Mouse (Mus musculus): ENCODE data around the gene 6330409D20Rik. TPM values are rescaled to one million over a fixed set of nuclear protein-coding genes. Genes with fewer than 3 reads are reported as not detected.
A peak's percentile ranks its signal among the peaks of the same experiment; 100 is the strongest.

Gene 6330409D20Rik
- polyA plus RNA-seq, 1 experiment from 2014 or later, result not detected

GRCm38 (mm10) chr2:32739311-32739710, 1.5 kb downstream of the 6330409D20Rik start:
- no peak for ATAC-seq (ENCODE audit: insufficient read depth)
- Histone ChIP-seq H3K27ac (replicated peaks) (no peak overlapping the region), H3K4me2 (no peak overlapping the region), H3K9ac (no peak overlapping the region), H3K9me3 (replicated peaks) (no peaks in the 10 kb centered on the region), H3K4me3 (replicated peaks) (no peak overlapping the region), H3K36me3 (replicated peaks) (no peaks in the 10 kb centered on the region), H3K4me1 (replicated peaks) (peaks cover 15% of the 10 kb centered on the region), H3K27me3 (peaks cover 21% of the 10 kb centered on the region)
- 56% methylated on average over 4 of the region's 4 CpGs for WGBS (ENCODE audit: insufficient replicate concordance)

- Histone ChIP-seq H3K36me3 (replicated peaks) (no peaks in the 10 kb centered on the region), H3K4me3 (replicated peaks) (no peak overlapping the region), H3K4me2 (no peak overlapping the region), H3K9ac (no peak overlapping the region), H3K9me3 (replicated peaks) (no peaks in the 10 kb centered on the region), H3K4me1 (replicated peaks) (peaks cover 15% of the 10 kb centered on the region), H3K27ac (replicated peaks) (no peak overlapping the region), H3K27me3 (peaks cover 15% of the 10 kb centered on the region)
- 46% methylated on average over 6 of the region's 6 CpGs for WGBS (ENCODE audit: insufficient replicate concordance)
- ATAC-seq (ENCODE audit: insufficient read depth), result no peak
These were observed 3.8 kb downstream of the 6330409D20Rik start for GRCm38 (mm10) chr2:32737008-32737407.

GRCm38 (mm10) chr2:32736306-32736829, 4.4 kb downstream of the 6330409D20Rik start:
- whole genome bisulfite sequencing (ENCODE audit: insufficient replicate concordance), result 31% methylated on average over 3 of the region's 3 CpGs
- ATAC-seq (ENCODE audit: insufficient read depth), result 0 out of 2 replicates have a peak, but pooled peaks have one; percentile 22
- no peak overlapping the region for H3K4me2 ChIP-seq
- no peaks in the 10 kb centered on the region for H3K36me3 ChIP-seq (replicated peaks)
- H3K27ac ChIP-seq (replicated peaks), result no peak overlapping the region
- peaks cover 9% of the 10 kb centered on the region for H3K27me3 ChIP-seq
- no peak overlapping the region for H3K9ac ChIP-seq
- H3K4me1 ChIP-seq (replicated peaks), result peaks cover 12% of the 10 kb centered on the region
- H3K4me3 ChIP-seq (replicated peaks), result no peak overlapping the region
- H3K9me3 ChIP-seq (replicated peaks), result no peaks in the 10 kb centered on the region

GRCm38 (mm10) chr2:32734933-32735332, 5.9 kb downstream of the 6330409D20Rik start:
- Histone ChIP-seq H3K27ac (replicated peaks) (no peak overlapping the region), H3K9ac (no peak overlapping the region), H3K9me3 (replicated peaks) (no peaks in the 10 kb centered on the region), H3K36me3 (replicated peaks) (no peaks in the 10 kb centered on the region), H3K4me2 (no peak overlapping the region), H3K4me3 (replicated peaks) (no peak overlapping the region), H3K4me1 (replicated peaks) (peaks cover 11% of the 10 kb centered on the region; the same call in 1 of the 2 replicates), H3K27me3 (no peaks in the 10 kb centered on the region)
- WGBS (ENCODE audit: insufficient replicate concordance), result 33% methylated on average over 4 of the region's 4 CpGs
- ATAC-seq (ENCODE audit: insufficient read depth), result peak; percentile 45; the same call in 1 of the 2 replicates

- no peaks in the 10 kb centered on the region for H3K27me3 ChIP-seq
- H3K4me1 ChIP-seq (replicated peaks), result peaks cover 11% of the 10 kb centered on the region; the same call in 1 of the 2 replicates
- H3K36me3 ChIP-seq (replicated peaks), result no peaks in the 10 kb centered on the region
- no peak overlapping the region for H3K4me3 ChIP-seq (replicated peaks)
- H3K9me3 ChIP-seq (replicated peaks), result no peaks in the 10 kb centered on the region
- 35% methylated on average over 4 of the region's 4 CpGs for WGBS (ENCODE audit: insufficient replicate concordance)
- ATAC-seq (ENCODE audit: insufficient read depth), result 0 out of 2 replicates have a peak, but pooled peaks have one; percentile 2
- no peak overlapping the region for H3K4me2 ChIP-seq
- no peak overlapping the region for H3K9ac ChIP-seq
- H3K27ac ChIP-seq (replicated peaks), result 0 out of 2 replicates have a peak overlapping the region, but pooled peaks have one; percentile 5
These were observed 6.3 kb downstream of the 6330409D20Rik start for GRCm38 (mm10) chr2:32734480-32734879.

- Histone ChIP-seq H3K4me3 (replicated peaks) (no peak overlapping the region), H3K4me2 (no peak overlapping the region), H3K9ac (no peak overlapping the region), H3K36me3 (replicated peaks) (no peaks in the 10 kb centered on the region), H3K27me3 (no peaks in the 10 kb centered on the region), H3K9me3 (replicated peaks) (no peaks in the 10 kb centered on the region), H3K27ac (replicated peaks) (no peak overlapping the region), H3K4me1 (replicated peaks) (peaks cover 11% of the 10 kb centered on the region)
- no peak for ATAC-seq (ENCODE audit: insufficient read depth)
- 66% methylated on average over 6 of the region's 6 CpGs for WGBS (ENCODE audit: insufficient replicate concordance)
These were observed 8.1 kb downstream of the 6330409D20Rik start for GRCm38 (mm10) chr2:32732695-32733094.

- H3K4me2 ChIP-seq, result no peak overlapping the region
- no peaks in the 10 kb centered on the region for H3K9me3 ChIP-seq (replicated peaks)
- no peak for ATAC-seq (ENCODE audit: insufficient read depth)
- H3K9ac ChIP-seq, result no peak overlapping the region
- no peaks in the 10 kb centered on the region for H3K27me3 ChIP-seq
- 80% methylated on average over 4 of the region's 4 CpGs for WGBS (ENCODE audit: insufficient replicate concordance)
- no peak overlapping the region for H3K27ac ChIP-seq (replicated peaks)
- no peak overlapping the region for H3K4me3 ChIP-seq (replicated peaks)
- no peaks in the 10 kb centered on the region for H3K36me3 ChIP-seq (replicated peaks)
- peaks cover 18% of the 10 kb centered on the region for H3K4me1 ChIP-seq (replicated peaks)
These were observed 8.9 kb downstream of the 6330409D20Rik start for GRCm38 (mm10) chr2:32731911-32732310.

- WGBS (ENCODE audit: insufficient replicate concordance), result 61% methylated on average over 11 of the region's 11 CpGs
- Histone ChIP-seq H3K4me3 (replicated peaks) (no peak overlapping the region), H3K4me1 (replicated peaks) (peaks cover 11% of the 10 kb centered on the region), H3K9me3 (replicated peaks) (no peaks in the 10 kb centered on the region), H3K27me3 (no peaks in the 10 kb centered on the region), H3K4me2 (no peak overlapping the region), H3K9ac (no peak overlapping the region), H3K36me3 (replicated peaks) (0 out of 2 replicates have a peak, but pooled peaks cover 3% of the 10 kb centered on the region), H3K27ac (replicated peaks) (no peak overlapping the region)
- ATAC-seq (ENCODE audit: insufficient read depth), result no peak
These were observed 10.0 kb downstream of the 6330409D20Rik start for GRCm38 (mm10) chr2:32730854-32731253.

- Histone ChIP-seq H3K27me3 (no peaks in the 10 kb centered on the region), H3K9me3 (replicated peaks) (no peaks in the 10 kb centered on the region), H3K4me1 (replicated peaks) (peaks cover 11% of the 10 kb centered on the region), H3K27ac (replicated peaks) (no peak overlapping the region), H3K36me3 (replicated peaks) (0 out of 2 replicates have a peak, but pooled peaks cover 3% of the 10 kb centered on the region), H3K4me2 (no peak overlapping the region), H3K4me3 (replicated peaks) (no peak overlapping the region), H3K9ac (no peak overlapping the region)
- WGBS (ENCODE audit: insufficient replicate concordance), result 70% methylated on average over 4 of the region's 4 CpGs
- ATAC-seq (ENCODE audit: insufficient read depth), result no peak
These were observed 11.3 kb downstream of the 6330409D20Rik start for GRCm38 (mm10) chr2:32729547-32729946.

- H3K27ac ChIP-seq (replicated peaks), result no peak overlapping the region
- 0 out of 2 replicates have a peak overlapping the region, but pooled peaks have one; percentile 33 for H3K4me3 ChIP-seq (replicated peaks)
- 0 out of 2 replicates have a peak, but pooled peaks cover 3% of the 10 kb centered on the region for H3K36me3 ChIP-seq (replicated peaks)
- 45% methylated on average over 7 of the region's 7 CpGs for WGBS (ENCODE audit: insufficient replicate concordance)
- peak overlapping the region; percentile 50 for H3K4me2 ChIP-seq
- H3K27me3 ChIP-seq, result no peaks in the 10 kb centered on the region
- H3K9ac ChIP-seq, result no peak overlapping the region
- ATAC-seq (ENCODE audit: insufficient read depth), result no peak
- peaks cover 11% of the 10 kb centered on the region for H3K4me1 ChIP-seq (replicated peaks)
- H3K9me3 ChIP-seq (replicated peaks), result no peaks in the 10 kb centered on the region
These were observed 12.4 kb downstream of the 6330409D20Rik start for GRCm38 (mm10) chr2:32728463-32728862.

GRCm38 (mm10) chr2:32727435-32727834, 13.4 kb downstream of the 6330409D20Rik start:
- 2% methylated on average over 16 of the region's 16 CpGs for WGBS (ENCODE audit: insufficient replicate concordance)

More at GRCm38 (mm10) chr2:32727435-32727834, 13.4 kb downstream of the 6330409D20Rik start:
- no peak overlapping the region for H3K9ac ChIP-seq
- H3K36me3 ChIP-seq (replicated peaks), result 0 out of 2 replicates have a peak, but pooled peaks cover 3% of the 10 kb centered on the region
- H3K9me3 ChIP-seq (replicated peaks), result no peaks in the 10 kb centered on the region
- H3K4me3 ChIP-seq (replicated peaks), result peak overlapping the region; percentile 33
- ATAC-seq (ENCODE audit: insufficient read depth), result peak; percentile 88
- H3K4me2 ChIP-seq, result peak overlapping the region; percentile 50
- H3K4me1 ChIP-seq (replicated peaks), result peaks cover 11% of the 10 kb centered on the region
- H3K27me3 ChIP-seq, result no peaks in the 10 kb centered on the region
- no peak overlapping the region for H3K27ac ChIP-seq (replicated peaks)

Data from liver, embryonic 15.5 days (tissue).